Mouse (Mus musculus): ENCODE measurements around the gene Actrt2. TPM values are rescaled to one million over a fixed set of nuclear protein-coding genes. Genes with fewer than 3 reads are reported as not detected.

The Actrt2 gene
- polyA plus RNA-seq, 1 experiment: 0.06 TPM

DNA sequence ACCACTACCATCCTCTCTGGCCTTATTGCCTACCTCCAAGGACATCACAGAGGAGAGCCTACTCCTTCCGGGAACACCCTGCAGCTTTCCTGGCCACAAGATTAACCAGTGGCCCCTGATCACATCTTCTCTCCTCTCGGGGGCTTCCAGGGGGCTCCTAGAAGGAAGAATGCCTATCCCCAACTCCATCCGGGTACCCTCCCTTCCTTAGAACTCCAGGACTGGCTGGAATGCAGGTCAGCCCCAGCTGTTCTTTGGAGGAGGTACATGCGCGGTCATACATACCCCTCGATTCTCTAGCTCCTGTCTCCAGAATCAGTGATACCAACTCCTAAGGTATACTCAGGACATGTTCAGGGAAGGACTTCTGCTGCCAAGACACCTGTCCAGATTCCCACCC, 37.4 kb upstream of the Actrt2 start:
- H3K4me1 ChIP-seq (ENCODE audit: control insufficient read depth, insufficient read depth, low read length): 0 out of 2 replicates have a peak, but pooled peaks cover 9% of the 10 kb centered on the region
- TF ChIP-seq POLR2A (IDR thresholded peaks at IDR 0.05; ENCODE audit: low read depth, low read length): no peak
- no peak for TF ChIP-seq CTCF (conservative IDR thresholded peaks at IDR 0.05; ENCODE audit: insufficient read depth, insufficient read length, low read depth, low read length)
- no peaks in the 10 kb centered on the region for H3K27me3 ChIP-seq (replicated peaks; ENCODE audit: control insufficient read depth, insufficient read depth, low read length)
- WGBS: 77% methylated on average over 6 of the region's 6 CpGs
- H3K4me3 ChIP-seq (ENCODE audit: insufficient read depth, low read depth, low read length): no peak overlapping the region
- H3K27ac ChIP-seq (ENCODE audit: insufficient read depth, low read depth, low read length): peak overlapping the region; percentile 62
- no peaks in the 10 kb centered on the region for H3K36me3 ChIP-seq (ENCODE audit: control insufficient read depth, insufficient read depth, low read length)
- no peak for DNase-seq

DNA sequence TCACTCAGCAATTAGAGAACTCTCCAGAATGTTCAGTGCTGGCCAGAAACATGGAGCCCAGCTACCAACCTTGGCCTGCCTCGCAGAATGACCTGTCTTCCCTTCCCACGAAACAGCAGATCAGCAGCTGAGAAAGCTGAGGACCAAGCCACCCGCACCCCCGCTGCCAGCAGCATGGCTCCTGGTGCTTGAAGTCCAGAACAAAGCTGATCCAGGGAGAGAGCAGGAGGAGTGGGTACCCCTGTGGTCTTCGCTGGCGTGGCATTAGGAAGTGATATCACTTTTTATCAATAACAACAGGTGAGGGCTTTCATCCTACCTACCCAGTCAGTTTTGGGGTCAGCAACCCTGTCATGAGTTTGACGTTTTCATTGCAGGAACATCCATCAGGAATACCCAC, 36.9 kb upstream of the Actrt2 start:
- H3K27me3 ChIP-seq (replicated peaks; ENCODE audit: control insufficient read depth, insufficient read depth, low read length): no peaks in the 10 kb centered on the region
- peak overlapping the region; percentile 62; the same call in 1 of the 2 replicates for H3K27ac ChIP-seq (ENCODE audit: insufficient read depth, low read depth, low read length)
- DNase-seq: no peak
- H3K36me3 ChIP-seq (ENCODE audit: control insufficient read depth, insufficient read depth, low read length): no peaks in the 10 kb centered on the region
- no peak overlapping the region for H3K4me3 ChIP-seq (ENCODE audit: insufficient read depth, low read depth, low read length)
- WGBS: 91% methylated on average over 7 of the region's 7 CpGs
- 0 out of 2 replicates have a peak, but pooled peaks cover 9% of the 10 kb centered on the region for H3K4me1 ChIP-seq (ENCODE audit: control insufficient read depth, insufficient read depth, low read length)
- no peak for TF ChIP-seq CTCF (conservative IDR thresholded peaks at IDR 0.05; ENCODE audit: insufficient read depth, insufficient read length, low read depth, low read length)
- no peak for TF ChIP-seq POLR2A (IDR thresholded peaks at IDR 0.05; ENCODE audit: low read depth, low read length)

- 52% methylated on average over 7 of the region's 7 CpGs for WGBS
- TF ChIP-seq POLR2A (IDR thresholded peaks at IDR 0.05; ENCODE audit: low read depth, low read length): no peak
- TF ChIP-seq CTCF (conservative IDR thresholded peaks at IDR 0.05; ENCODE audit: insufficient read depth, insufficient read length, low read depth, low read length): no peak
- H3K36me3 ChIP-seq (ENCODE audit: control insufficient read depth, insufficient read depth, low read length): no peaks in the 10 kb centered on the region
- no peak overlapping the region for H3K4me3 ChIP-seq (ENCODE audit: insufficient read depth, low read depth, low read length)
- 0 out of 2 replicates have a peak overlapping the region, but pooled peaks have one; percentile 33 for H3K27ac ChIP-seq (ENCODE audit: insufficient read depth, low read depth, low read length)
- H3K27me3 ChIP-seq (replicated peaks; ENCODE audit: control insufficient read depth, insufficient read depth, low read length): no peaks in the 10 kb centered on the region
- DNase-seq: no peak
- H3K4me1 ChIP-seq (ENCODE audit: control insufficient read depth, insufficient read depth, low read length): 0 out of 2 replicates have a peak, but pooled peaks cover 9% of the 10 kb centered on the region
Observed at GRCm38 (mm10) chr4:154703426-154704070, 35.9 kb upstream of the Actrt2 start.

DNA sequence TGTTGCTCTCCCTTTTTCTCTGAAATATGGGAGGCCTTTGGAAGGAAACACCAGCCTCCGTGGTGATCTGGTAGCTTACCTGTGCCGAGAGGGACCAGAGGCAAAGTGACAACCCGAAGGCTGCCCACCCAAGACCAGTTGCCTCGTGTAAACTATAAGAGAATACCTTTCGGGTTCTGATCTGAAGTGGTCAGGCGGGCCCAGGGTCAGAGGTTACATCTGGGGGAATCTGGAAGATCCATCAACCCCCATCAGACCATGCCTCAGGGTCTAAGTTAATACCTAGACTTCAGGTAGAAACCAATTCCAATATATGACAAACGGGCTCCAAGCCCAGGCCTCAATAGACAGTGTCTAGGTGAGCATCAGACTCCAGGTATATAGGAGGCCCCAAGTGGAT, 35.3 kb upstream of the Actrt2 start:
- no peak for TF ChIP-seq POLR2A (IDR thresholded peaks at IDR 0.05; ENCODE audit: low read depth, low read length)
- TF ChIP-seq CTCF (conservative IDR thresholded peaks at IDR 0.05; ENCODE audit: insufficient read depth, insufficient read length, low read depth, low read length): no peak
- no peak for DNase-seq
- Histone ChIP-seq H3K4me3 (ENCODE audit: insufficient read depth, low read depth, low read length) (no peak overlapping the region), H3K4me1 (ENCODE audit: control insufficient read depth, insufficient read depth, low read length) (0 out of 2 replicates have a peak, but pooled peaks cover 9% of the 10 kb centered on the region), H3K27me3 (replicated peaks; ENCODE audit: control insufficient read depth, insufficient read depth, low read length) (no peaks in the 10 kb centered on the region), H3K36me3 (ENCODE audit: control insufficient read depth, insufficient read depth, low read length) (no peaks in the 10 kb centered on the region), H3K27ac (ENCODE audit: insufficient read depth, low read depth, low read length) (no peak overlapping the region)
- 87% methylated on average over 7 of the region's 7 CpGs for WGBS

- 55% methylated on average over 6 of the region's 6 CpGs for WGBS
- no peaks in the 10 kb centered on the region for H3K36me3 ChIP-seq (ENCODE audit: control insufficient read depth, insufficient read depth, low read length)
- 0 out of 2 replicates have a peak, but pooled peaks cover 9% of the 10 kb centered on the region for H3K4me1 ChIP-seq (ENCODE audit: control insufficient read depth, insufficient read depth, low read length)
- H3K27ac ChIP-seq (ENCODE audit: insufficient read depth, low read depth, low read length): no peak overlapping the region
- DNase-seq: no peak
- TF ChIP-seq CTCF (conservative IDR thresholded peaks at IDR 0.05; ENCODE audit: insufficient read depth, insufficient read length, low read depth, low read length): no peak
- no peak for TF ChIP-seq POLR2A (IDR thresholded peaks at IDR 0.05; ENCODE audit: low read depth, low read length)
- H3K27me3 ChIP-seq (replicated peaks; ENCODE audit: control insufficient read depth, insufficient read depth, low read length): no peaks in the 10 kb centered on the region
- H3K4me3 ChIP-seq (ENCODE audit: insufficient read depth, low read depth, low read length): no peak overlapping the region
Observed at GRCm38 (mm10) chr4:154702186-154702585, 34.5 kb upstream of the Actrt2 start.

DNA sequence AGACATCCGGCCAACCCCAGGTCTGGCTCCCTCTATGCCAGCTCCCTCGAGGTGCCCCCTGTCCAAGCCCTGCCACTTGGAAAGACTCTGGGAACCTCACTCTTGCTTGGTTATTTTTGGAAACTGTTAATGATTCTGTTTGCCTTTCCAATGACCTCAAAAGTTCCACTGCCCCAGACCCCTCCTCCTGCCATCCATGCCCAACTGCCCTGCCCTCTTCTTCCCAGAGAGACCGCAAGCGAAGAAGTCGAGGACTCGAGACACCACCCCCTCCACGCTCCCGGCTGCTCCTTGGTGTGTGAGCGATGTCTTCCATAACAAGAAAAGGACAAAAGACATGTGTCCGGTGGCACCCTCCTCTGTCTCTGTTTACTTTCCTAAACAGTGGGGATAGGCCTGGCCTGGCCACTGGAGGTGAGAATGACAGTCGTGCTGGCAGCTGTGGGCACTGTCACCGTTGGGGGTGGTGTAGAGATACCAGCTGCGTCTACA, 33.3 kb upstream of the Actrt2 start:
- Histone ChIP-seq H3K4me1 (ENCODE audit: control insufficient read depth, insufficient read depth, low read length) (0 out of 2 replicates have a peak, but pooled peaks cover 9% of the 10 kb centered on the region), H3K27me3 (replicated peaks; ENCODE audit: control insufficient read depth, insufficient read depth, low read length) (no peaks in the 10 kb centered on the region), H3K36me3 (ENCODE audit: control insufficient read depth, insufficient read depth, low read length) (no peaks in the 10 kb centered on the region), H3K4me3 (ENCODE audit: insufficient read depth, low read depth, low read length) (no peak overlapping the region), H3K27ac (ENCODE audit: insufficient read depth, low read depth, low read length) (peak overlapping the region; percentile 78)
- TF ChIP-seq CTCF (conservative IDR thresholded peaks at IDR 0.05; ENCODE audit: insufficient read depth, insufficient read length, low read depth, low read length) (no peak), POLR2A (IDR thresholded peaks at IDR 0.05; ENCODE audit: low read depth, low read length) (no peak)
- 67% methylated on average over 13 of the region's 13 CpGs for WGBS
- peak; percentile 43 for DNase-seq

GRCm38 (mm10) chr4:154700436-154700835, 32.8 kb upstream of the Actrt2 start:
- H3K36me3 ChIP-seq (ENCODE audit: control insufficient read depth, insufficient read depth, low read length): no peaks in the 10 kb centered on the region
- H3K27ac ChIP-seq (ENCODE audit: insufficient read depth, low read depth, low read length): peak overlapping the region; percentile 69
- 90% methylated on average over 6 of the region's 6 CpGs for WGBS
- 0 out of 2 replicates have a peak, but pooled peaks cover 9% of the 10 kb centered on the region for H3K4me1 ChIP-seq (ENCODE audit: control insufficient read depth, insufficient read depth, low read length)
- H3K27me3 ChIP-seq (replicated peaks; ENCODE audit: control insufficient read depth, insufficient read depth, low read length): no peaks in the 10 kb centered on the region
- no peak for TF ChIP-seq CTCF (conservative IDR thresholded peaks at IDR 0.05; ENCODE audit: insufficient read depth, insufficient read length, low read depth, low read length)
- no peak for TF ChIP-seq POLR2A (IDR thresholded peaks at IDR 0.05; ENCODE audit: low read depth, low read length)
- no peak for DNase-seq
- no peak overlapping the region for H3K4me3 ChIP-seq (ENCODE audit: insufficient read depth, low read depth, low read length)

Measured in kidney, adult 2 months (tissue).